Mouse (Mus musculus) adrenal gland, postnatal 0 days (tissue): Measurements from ENCODE around the gene Slbp. TPM values are rescaled to one million over a fixed set of nuclear protein-coding genes. Genes with fewer than 3 reads are reported as not detected.

Experiments
- polyA plus RNA-seq: library from polyadenylated mRNA; unstranded; fragments of >200 nt; fragmentation: Nextera tagmentation; extraction: Ambion mirVana; gene quantifications from 2 replicates; pipeline ENCODE4 v1.2.1, GENCODE M21; 2015

The Slbp gene
- 103 and 126 TPM in 2 replicates for polyA plus RNA-seq

DNA sequence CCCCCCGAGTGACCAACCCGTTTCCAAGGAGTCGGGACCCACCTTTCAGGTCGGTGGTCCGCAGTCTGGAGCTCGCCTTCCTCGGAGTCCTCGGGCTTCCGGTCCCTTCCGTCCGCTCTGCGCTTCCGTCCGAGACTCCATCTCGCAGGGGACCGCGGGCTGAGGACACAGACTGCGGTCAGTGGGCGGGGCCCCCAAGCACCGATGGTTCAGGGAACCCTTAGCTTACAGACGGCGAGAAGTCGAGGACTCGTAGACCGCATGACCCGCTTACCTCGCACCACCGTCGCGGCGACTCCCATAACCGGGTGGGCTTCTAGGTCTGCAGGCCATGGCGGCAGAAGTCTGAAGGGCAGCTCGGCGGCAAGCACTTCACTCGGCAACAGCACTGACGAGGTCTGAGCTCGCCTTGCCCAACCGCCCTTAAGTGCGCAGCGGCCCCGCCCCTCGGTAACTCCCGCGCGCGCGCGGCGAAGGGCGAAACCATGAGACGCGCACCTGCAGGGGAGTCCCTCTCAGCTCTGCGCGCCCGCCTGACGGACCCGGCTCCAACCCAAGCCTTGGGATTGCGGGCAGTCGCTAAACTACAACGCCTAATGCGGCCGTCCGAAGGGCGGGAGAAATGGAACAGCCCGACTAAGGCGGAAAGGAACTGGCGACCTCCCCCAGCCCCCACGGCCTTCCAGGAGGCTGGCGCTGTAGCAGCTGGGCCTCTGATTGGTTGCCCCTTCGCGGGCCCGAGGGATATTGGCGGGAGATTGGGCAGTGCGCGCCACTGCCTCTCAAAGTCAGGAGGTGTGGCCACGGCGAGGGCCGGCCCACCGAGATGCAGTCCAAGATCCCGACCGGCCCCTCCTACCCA, at the start of gene Slbp:
Gene Slbp, minus strand, starts transcription at position 654 of the 862 bp plus-strand sequence.

DNA sequence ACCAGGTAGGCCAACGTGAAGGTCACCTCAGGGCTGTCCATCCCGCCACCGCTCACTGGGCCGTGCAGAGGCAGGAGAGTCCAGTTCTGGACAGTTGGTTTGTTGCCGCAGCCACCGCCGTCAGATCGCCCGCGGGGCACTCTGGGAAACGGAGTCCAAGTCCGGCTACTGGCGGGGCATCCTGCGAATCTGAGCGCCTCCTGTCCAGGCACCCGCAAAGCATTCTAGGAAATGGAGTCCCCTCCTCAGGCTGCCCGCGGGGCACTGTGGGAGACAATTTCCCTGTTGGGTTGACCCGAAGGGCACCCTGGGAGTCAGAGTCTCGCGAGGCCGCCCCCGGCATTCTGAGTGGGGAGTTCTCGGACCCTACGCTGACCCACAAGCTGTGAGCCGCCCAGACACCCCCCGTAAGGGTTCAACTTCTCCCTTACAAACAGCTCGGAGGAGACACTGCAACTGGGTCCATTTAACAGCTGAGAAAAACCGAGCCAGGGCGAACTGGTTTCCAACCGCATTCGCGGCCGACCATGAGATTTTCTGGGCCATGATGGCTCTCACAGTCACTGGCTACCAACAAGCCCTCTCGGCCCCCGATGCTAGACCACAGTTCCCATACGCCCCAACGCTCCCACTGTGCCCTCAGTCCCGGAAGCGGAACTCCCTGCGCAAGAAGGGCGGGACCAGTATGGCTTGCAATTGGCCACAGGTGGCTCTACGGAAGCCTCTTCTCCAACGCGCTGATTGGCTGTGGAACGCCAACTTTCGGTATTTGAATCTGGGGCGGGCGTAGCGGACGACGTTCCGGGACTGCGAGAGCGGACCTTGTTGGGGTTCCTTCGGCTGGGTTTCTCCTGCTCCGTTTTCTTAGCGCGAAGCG, 5.7 kb upstream of the Slbp start, which contains the start of the genes Tacc3 and Tmem129:
Gene Tacc3, plus strand, starts transcription at position 342 of the 877 bp plus-strand sequence.
Gene Tmem129, minus strand, starts transcription at position 630 of the 877 bp plus-strand sequence.

DNA sequence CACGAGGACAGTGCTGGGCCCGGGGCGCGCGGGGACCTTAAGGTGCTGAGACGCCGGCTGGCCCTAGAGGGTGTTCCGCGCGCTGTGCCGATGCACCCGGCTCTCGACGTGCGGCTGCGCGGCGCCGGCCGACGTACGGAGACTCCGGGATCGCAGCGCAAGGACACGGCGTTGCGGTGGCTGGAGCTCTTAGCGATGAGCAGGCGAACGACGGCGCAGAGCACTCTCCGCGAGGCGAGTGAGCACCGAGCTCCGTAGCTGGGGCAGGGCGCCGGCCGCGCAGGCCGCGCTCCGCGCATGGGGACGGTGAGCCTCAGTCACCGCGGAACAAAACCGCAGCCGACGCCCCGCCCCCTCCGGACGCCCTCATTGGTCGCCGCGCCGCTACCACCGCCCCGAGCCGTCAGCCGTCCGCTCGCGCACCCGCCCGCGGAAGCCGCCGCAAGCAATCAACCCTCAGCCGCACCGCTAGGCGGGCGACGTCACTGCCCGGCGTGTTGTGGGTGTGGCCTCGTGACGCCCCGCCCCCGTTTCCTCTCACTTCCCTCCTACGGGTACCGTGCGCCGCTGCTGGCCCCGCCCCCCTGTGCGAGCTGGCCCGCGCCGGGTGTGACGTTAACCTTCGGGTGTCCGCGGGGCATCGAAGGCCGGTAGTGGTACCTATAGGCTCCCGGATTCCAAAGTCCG, 22.9 kb downstream of the Slbp start, which contains the start of the genes Fam53a and Gm9903:
Gene Fam53a, minus strand, starts transcription at position 335 of the 687 bp plus-strand sequence.
Gene Gm9903, plus strand, starts transcription at position 625 of the 687 bp plus-strand sequence.

Other genes starting within 250 kb of the Slbp start
- gene Nkx1-1, start 218.6 kb downstream of the Slbp start, polyA plus RNA-seq: not detected in 2 replicates
- gene Fam53a, start 22.9 kb downstream of the Slbp start, polyA plus RNA-seq: 27.6 and 39.5 TPM in 2 replicates
- 0.10 TPM in 1 of 2 replicates, not detected in the other for gene Gm9903, start 22.6 kb downstream of the Slbp start, polyA plus RNA-seq
- 36.4 and 48.3 TPM in 2 replicates for gene Tacc3, start 5.6 kb upstream of the Slbp start, polyA plus RNA-seq
- 18.9 and 23.8 TPM in 2 replicates for gene Tmem129, start 5.8 kb upstream of the Slbp start, polyA plus RNA-seq
- 0.88 and 1.5 TPM in 2 replicates for gene Fgfr3, start 69.1 kb upstream of the Slbp start, polyA plus RNA-seq
- gene Letm1, start 130.2 kb upstream of the Slbp start, polyA plus RNA-seq: 19.0 and 34.0 TPM in 2 replicates
- 13.5 and 14.0 TPM in 2 replicates for gene Nsd2, start 168.2 kb upstream of the Slbp start, polyA plus RNA-seq